Mouse (Mus musculus): ENCODE results near the gene Hs6st1. TPM values are rescaled to one million over a fixed set of nuclear protein-coding genes. Genes with fewer than 3 reads are reported as not detected.

The Hs6st1 gene
- total RNA-seq (2023): 42.4 TPM

DNA sequence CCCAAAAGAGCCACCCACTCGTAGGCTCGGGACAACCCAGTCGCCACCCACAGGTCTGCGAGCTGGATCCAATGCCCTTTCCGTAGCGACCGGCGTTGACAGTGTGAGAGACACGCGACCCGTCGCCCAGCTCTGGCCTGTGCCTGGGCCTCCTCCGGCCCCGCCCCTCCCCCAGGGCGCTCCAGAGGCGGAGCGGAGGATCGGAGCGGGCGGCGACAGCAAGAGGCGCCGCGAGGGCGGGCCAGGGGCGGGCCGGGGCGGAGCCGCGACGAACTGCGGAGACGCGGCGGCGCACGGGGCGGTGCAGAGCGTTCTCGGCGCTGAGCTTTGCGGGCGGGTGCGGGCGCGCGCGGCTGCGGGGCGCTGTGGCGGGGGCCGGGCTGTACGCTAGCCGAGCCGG, at the start of gene Hs6st1:
Gene Hs6st1, plus strand, starts transcription at position 325 of the 400 bp plus-strand sequence.

Other genes with a start within 250 kb of the Hs6st1 start
- gene Uggt1, start 176.3 kb downstream of the Hs6st1 start, total RNA-seq (2023): 99.6 TPM
- 77.3 TPM for gene Neurl3, start 206.3 kb downstream of the Hs6st1 start, total RNA-seq (2023)
- gene Arid5a, start 239.3 kb downstream of the Hs6st1 start, total RNA-seq (2023): 593 TPM

Measured in CD4-positive naive resting alpha-beta T cell, adult 57 days (primary cell).